Mouse (Mus musculus) heart, embryonic 10.5 days (tissue): Measurements from ENCODE around the gene Jpt2. TPM values are rescaled to one million over a fixed set of nuclear protein-coding genes. Genes with fewer than 3 reads are reported as not detected.
"Not testable (repeated sequence)": the region's sequence is repeated elsewhere in the genome, so short reads cannot be mapped to it uniquely, and the experiment has no call there.

ENCODE experiments used
- DNase-seq: peaks from one replicate; pipeline ENCODE4 v3.0.0-alpha.2; 2017; ENCODE audit warnings: low spot score
- H3K27ac ChIP-seq: fragments of 300-500 bp; sonication (generic); 2 replicates; pipeline ENCODE4 v1.5.1; 2016; ENCODE audit warnings: mild to moderate bottlenecking
- H3K27me3 ChIP-seq: fragments of 300-500 bp; sonication (generic); 2 replicates; pipeline ENCODE4 v1.6.1; 2016; ENCODE audit warnings: mild to moderate bottlenecking; ENCODE audit not compliant: poor library complexity, insufficient read depth, severe bottlenecking
- H3K36me3 ChIP-seq: fragments of 300-500 bp; sonication (generic); 2 replicates; pipeline ENCODE4 v1.6.1; 2016; ENCODE audit warnings: mild to moderate bottlenecking, moderate library complexity
- H3K4me1 ChIP-seq: fragments of 300-500 bp; sonication (generic); 2 replicates; pipeline ENCODE4 v1.6.1; 2016; ENCODE audit warnings: mild to moderate bottlenecking
- H3K4me3 ChIP-seq: fragments of 300-500 bp; sonication (generic); 2 replicates; pipeline ENCODE4 v1.5.1; 2016; ENCODE audit warnings: mild to moderate bottlenecking, moderate library complexity
- H3K9me3 ChIP-seq: fragments of 300-500 bp; sonication (generic); 2 replicates; pipeline ENCODE4 v1.6.1; 2016; ENCODE audit warnings: mild to moderate bottlenecking, moderate library complexity
- WGBS: fragments of 180-500 bp; shearing (Covaris S2); methylation state at CpG from one replicate; pipeline ENCODE4 v1.1.7; 2016; 5-methylcytosine and 5-hydroxymethylcytosine counted together
- polyA plus RNA-seq: library from polyadenylated mRNA; unstranded; fragments of >200 nt; fragmentation: Nextera tagmentation; extraction: Ambion mirVana; gene quantifications from 2 replicates; pipeline ENCODE4 v1.2.1, GENCODE M21; 2016

The Jpt2 gene
- polyA plus RNA-seq, result 212 and 255 TPM in 2 replicates

GRCm38 (mm10) chr17:24960135-24960851 lies at the start of gene Jpt2:
Gene Jpt2, minus strand, starts transcription at chr17:24960689.
- Histone ChIP-seq H3K27me3 (no peaks in the 10 kb centered on the region), H3K9me3 (no peaks in the 10 kb centered on the region), H3K36me3 (peaks cover 53% of the 10 kb centered on the region), H3K4me1 (peaks cover 10% of the 10 kb centered on the region), H3K27ac (peak within 1 kb of the TSS; percentile 97), H3K4me3 (peak within 1 kb of the TSS; percentile 88)
- DNase-seq, result peak; percentile 99
- WGBS, result under 1% methylated on average over 59 of the region's 59 CpGs

DNA sequence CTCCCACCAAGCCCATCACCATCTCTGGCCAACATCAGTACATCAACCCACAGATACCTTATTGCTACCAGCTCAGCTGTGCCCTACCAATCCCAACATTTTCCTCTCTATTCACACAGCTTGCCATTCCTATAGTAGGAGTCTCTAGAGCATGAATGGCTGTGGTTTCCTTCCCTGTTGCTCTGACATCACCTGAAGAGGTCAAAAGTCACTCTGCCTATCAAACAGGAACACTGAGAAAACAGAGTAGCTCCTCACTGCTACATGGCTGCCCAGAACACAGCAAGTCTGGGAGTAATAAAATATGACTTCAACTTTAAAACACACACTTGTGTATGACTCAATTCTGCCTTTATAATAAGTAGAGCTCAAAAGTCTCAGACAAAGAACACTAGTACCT lies 47.0 kb upstream of the Jpt2 start:
- H3K27me3 ChIP-seq, result no peaks in the 10 kb centered on the region
- peak; percentile 51 for DNase-seq
- no peaks in the 10 kb centered on the region for H3K9me3 ChIP-seq
- no peak overlapping the region for H3K4me3 ChIP-seq
- no peaks in the 10 kb centered on the region for H3K4me1 ChIP-seq
- peaks cover 77% of the 10 kb centered on the region for H3K36me3 ChIP-seq
- H3K27ac ChIP-seq, result no peak overlapping the region; the same call in 1 of the 2 replicates

DNA sequence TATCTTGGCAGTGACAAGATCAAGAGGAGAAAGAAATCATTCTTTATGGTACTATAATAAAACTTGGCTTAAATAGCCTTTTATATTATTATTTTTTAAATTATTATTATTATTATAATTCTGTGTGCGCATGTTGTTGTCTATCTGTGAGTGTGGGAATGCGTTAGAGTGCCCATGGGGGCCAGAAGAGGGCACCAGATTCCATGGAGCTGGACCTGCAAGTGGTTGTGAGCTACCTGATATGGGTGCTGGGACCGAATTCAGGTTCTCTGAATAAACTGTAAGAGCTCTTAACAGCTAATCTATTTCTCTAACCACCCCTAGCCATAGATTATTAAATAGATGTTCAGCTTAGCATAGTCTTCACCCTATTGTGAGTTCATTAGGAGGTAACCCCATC lies 44.6 kb upstream of the Jpt2 start:
- peaks cover 80% of the 10 kb centered on the region for H3K36me3 ChIP-seq
- H3K27ac ChIP-seq, result no peak overlapping the region
- WGBS, result 97% methylated on average over 3 of the region's 3 CpGs
- H3K27me3 ChIP-seq, result no peaks in the 10 kb centered on the region
- peak; percentile 51 for DNase-seq
- H3K4me3 ChIP-seq, result no peak overlapping the region
- H3K4me1 ChIP-seq, result no peaks in the 10 kb centered on the region
- no peaks in the 10 kb centered on the region for H3K9me3 ChIP-seq

GRCm38 (mm10) chr17:24994721-24995120 lies 34.2 kb upstream of the Jpt2 start:
- H3K9me3 ChIP-seq, result no peaks in the 10 kb centered on the region
- WGBS, result 94% methylated on average over 6 of the region's 6 CpGs
- no peak for DNase-seq
- H3K27ac ChIP-seq, result no peak overlapping the region
- H3K36me3 ChIP-seq, result peaks cover 97% of the 10 kb centered on the region
- no peak overlapping the region for H3K4me3 ChIP-seq
- H3K4me1 ChIP-seq, result no peaks in the 10 kb centered on the region
- H3K27me3 ChIP-seq, result no peaks in the 10 kb centered on the region

DNA sequence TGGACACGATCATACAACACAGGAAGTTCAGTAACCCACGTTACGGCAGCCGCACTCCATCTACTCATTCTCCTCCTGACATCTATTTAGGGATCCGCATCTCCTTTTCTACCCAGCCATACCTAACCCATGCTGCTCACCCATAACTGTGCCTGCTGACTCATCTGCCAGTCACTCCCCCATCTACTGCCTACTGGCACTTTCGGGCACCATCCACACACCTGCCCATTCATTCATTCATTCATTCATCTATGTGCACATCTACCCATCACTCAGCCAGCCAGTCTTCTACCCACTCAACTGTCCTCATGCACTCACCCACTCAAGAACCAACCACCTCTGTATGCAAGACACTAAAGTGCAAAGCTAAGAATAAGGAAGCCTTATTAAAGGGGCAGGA lies 26.7 kb upstream of the Jpt2 start:
- 96% methylated on average over 6 of the region's 6 CpGs for WGBS
- Histone ChIP-seq H3K4me1 (no peaks in the 10 kb centered on the region), H3K9me3 (no peaks in the 10 kb centered on the region), H3K4me3 (no peak overlapping the region), H3K27me3 (no peaks in the 10 kb centered on the region), H3K27ac (no peak overlapping the region), H3K36me3 (peaks cover 93% of the 10 kb centered on the region)
- no peak for DNase-seq

GRCm38 (mm10) chr17:24960852-24961715 lies 595 bp upstream of the Jpt2 start:
- 15% methylated on average over 21 of the region's 21 CpGs for WGBS
- Histone ChIP-seq H3K27ac (peak overlapping the region; percentile 97), H3K9me3 (no peaks in the 10 kb centered on the region), H3K4me3 (peak overlapping the region; percentile 88), H3K4me1 (peaks cover 10% of the 10 kb centered on the region), H3K36me3 (peaks cover 53% of the 10 kb centered on the region), H3K27me3 (no peaks in the 10 kb centered on the region)
- DNase-seq, result no peak

DNA sequence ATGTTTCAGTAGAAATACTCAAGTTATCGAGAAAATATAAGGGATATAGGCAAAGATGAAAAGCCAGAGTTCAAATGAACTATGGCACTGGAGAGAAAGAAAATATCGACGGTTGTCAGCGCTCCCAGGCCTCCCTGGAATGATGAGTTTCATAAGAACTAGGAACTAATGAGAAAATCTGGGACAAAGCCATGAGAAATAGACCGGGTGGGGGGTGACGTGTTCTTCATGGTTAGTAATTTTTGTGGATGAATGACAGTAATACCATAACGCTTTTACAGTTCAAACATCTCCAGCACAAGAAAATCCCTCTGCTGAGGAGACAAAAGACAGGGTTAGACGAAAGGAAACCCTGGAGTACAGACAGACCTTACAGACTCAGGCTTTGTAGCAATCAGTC lies 1.1 kb downstream of the Jpt2 start:
- no peaks in the 10 kb centered on the region for H3K27me3 ChIP-seq
- H3K36me3 ChIP-seq, result peaks cover 52% of the 10 kb centered on the region
- H3K4me1 ChIP-seq, result peaks cover 10% of the 10 kb centered on the region
- H3K27ac ChIP-seq, result peak overlapping the region; percentile 97
- DNase-seq, result peak; percentile 66
- peak overlapping the region; percentile 88 for H3K4me3 ChIP-seq
- no peaks in the 10 kb centered on the region for H3K9me3 ChIP-seq
- 61% methylated on average over 8 of the region's 8 CpGs for WGBS

DNA sequence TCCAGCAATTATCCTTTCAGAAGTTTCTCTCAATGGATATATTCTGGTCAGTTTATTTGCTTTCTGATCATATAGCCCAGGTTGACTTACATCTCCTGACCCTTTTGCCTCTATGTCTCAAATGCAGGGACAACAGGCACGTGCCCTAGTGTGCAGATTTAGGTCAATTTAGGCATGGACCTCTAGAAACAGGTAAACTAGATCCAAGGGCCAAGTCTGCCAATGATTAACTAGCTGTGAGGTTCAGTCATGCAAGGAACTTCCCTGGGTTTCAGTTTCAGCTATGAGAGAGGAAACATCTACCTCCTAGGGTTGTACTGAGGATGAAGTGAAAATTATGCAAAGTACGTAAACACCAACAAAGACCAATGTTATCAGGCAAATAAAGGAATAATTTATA lies 7.2 kb downstream of the Jpt2 start:
- 95% methylated on average over 2 of the region's 2 CpGs for WGBS
- DNase-seq, result no peak
- Histone ChIP-seq H3K27ac (no peak overlapping the region), H3K4me1 (no peaks in the 10 kb centered on the region), H3K4me3 (no peak overlapping the region), H3K9me3 (no peaks in the 10 kb centered on the region), H3K36me3 (peaks cover 82% of the 10 kb centered on the region), H3K27me3 (no peaks in the 10 kb centered on the region)

DNA sequence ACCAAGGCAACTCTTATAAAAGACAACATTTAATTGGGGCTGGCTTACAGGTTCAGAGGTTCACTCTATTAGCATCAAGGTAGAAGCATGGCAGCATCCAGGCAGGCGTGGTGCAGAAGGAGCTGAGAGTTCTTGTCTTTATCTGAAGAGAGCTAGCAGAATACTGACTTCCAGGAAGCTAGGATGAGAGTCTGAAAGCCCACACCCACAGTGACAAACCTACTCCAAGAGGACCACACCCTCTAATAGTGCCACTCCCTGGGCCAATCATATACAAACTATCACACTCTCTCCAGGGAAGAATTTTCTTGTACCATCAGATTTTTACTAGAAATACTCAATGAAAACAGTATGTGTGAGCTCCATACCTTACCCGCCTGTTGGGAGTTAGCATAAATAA lies 9.8 kb downstream of the Jpt2 start:
- H3K9me3 ChIP-seq, result no peaks in the 10 kb centered on the region
- 82% methylated on average over 2 of the region's 2 CpGs for WGBS
- DNase-seq, result no peak
- no peaks in the 10 kb centered on the region for H3K27me3 ChIP-seq
- no peaks in the 10 kb centered on the region for H3K4me1 ChIP-seq
- H3K27ac ChIP-seq, result no peak overlapping the region
- peaks cover 92% of the 10 kb centered on the region for H3K36me3 ChIP-seq
- H3K4me3 ChIP-seq, result no peak overlapping the region

GRCm38 (mm10) chr17:24948204-24948603 lies 12.3 kb downstream of the Jpt2 start:
- Histone ChIP-seq H3K9me3 (no peaks in the 10 kb centered on the region), H3K27me3 (no peaks in the 10 kb centered on the region), H3K27ac (no peak overlapping the region), H3K4me3 (no peak overlapping the region), H3K4me1 (no peaks in the 10 kb centered on the region), H3K36me3 (peaks cover 94% of the 10 kb centered on the region)
- DNase-seq, result no peak
- 91% methylated on average over 5 of the region's 5 CpGs for WGBS

- not testable (repeated sequence) for H3K27ac ChIP-seq, H3K27me3 ChIP-seq, H3K4me1 ChIP-seq, DNase-seq, H3K4me3 ChIP-seq, H3K9me3 ChIP-seq
- WGBS, result 82% methylated on average over 1 of the region's 1 CpGs
- peaks cover 64% of the 10 kb centered on the region for H3K36me3 ChIP-seq
Observed at GRCm38 (mm10) chr17:24943589-24943988, 16.9 kb downstream of the Jpt2 start.

DNA sequence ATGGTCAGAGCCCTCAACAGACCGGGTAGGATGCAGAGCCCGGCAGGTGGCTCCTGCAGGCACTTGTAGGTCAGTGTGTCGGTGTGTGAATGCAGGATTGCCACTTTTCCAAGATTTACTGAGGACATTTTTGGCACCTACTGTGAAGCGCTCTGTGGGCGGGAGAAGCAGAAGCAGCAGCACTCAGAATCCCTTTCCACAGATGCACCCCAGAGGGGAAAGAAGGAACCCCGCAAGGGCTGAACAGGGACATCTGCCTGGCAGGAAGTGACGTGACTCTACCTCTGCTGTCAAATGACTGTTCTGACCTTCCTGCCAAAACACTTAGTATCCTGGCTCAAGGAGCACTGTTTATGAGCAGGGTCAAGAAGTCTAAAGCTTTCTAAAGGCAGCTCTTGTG lies 17.5 kb downstream of the Jpt2 start:
- Histone ChIP-seq H3K36me3 (peaks cover 58% of the 10 kb centered on the region), H3K27ac (no peak overlapping the region), H3K4me1 (no peaks in the 10 kb centered on the region), H3K27me3 (no peaks in the 10 kb centered on the region), H3K4me3 (no peak overlapping the region), H3K9me3 (no peaks in the 10 kb centered on the region)
- WGBS, result 90% methylated on average over 7 of the region's 7 CpGs
- DNase-seq, result no peak

GRCm38 (mm10) chr17:24942453-24942852 lies 18.0 kb downstream of the Jpt2 start:
- not testable (repeated sequence) for H3K27ac ChIP-seq, H3K9me3 ChIP-seq, DNase-seq, H3K4me3 ChIP-seq, H3K27me3 ChIP-seq, H3K4me1 ChIP-seq
- 25% methylated on average over 2 of the region's 2 CpGs for WGBS
- H3K36me3 ChIP-seq, result peaks cover 52% of the 10 kb centered on the region
